Mouse (Mus musculus) lung, postnatal 0 days (tissue): ENCODE measurements around the gene Rgs7bp.

Source experiments
- CTCF ChIP-seq: IDR thresholded peaks from 2 replicates; pipeline ENCODE4 v1.5.1; 2016; ENCODE audit warnings: antibody characterized with exemption, mild to moderate bottlenecking
- EP300 ChIP-seq: IDR thresholded peaks from 2 replicates; pipeline ENCODE4 v1.6.1; 2016; ENCODE audit warnings: antibody characterized with exemption, mild to moderate bottlenecking, control low read depth

- TF ChIP-seq CTCF (no peak), EP300 (no peak)
These were observed 52.4 kb downstream of the Rgs7bp start for GRCm38 (mm10) chr13:105002132-105002830.
